Mouse (Mus musculus) lung, embryonic 16.5 days (tissue): ENCODE results near the gene Atpif1. TPM values are rescaled to one million over a fixed set of nuclear protein-coding genes. Genes with fewer than 3 reads are reported as not detected.

Experiments used
- ATAC-seq: fragments of 200-750 bp; cut with Nextera tagmentation; 2 replicates; pipeline ENCODE4 v1.8.0; 2017; ENCODE audit warnings: low read depth, mild to moderate bottlenecking, moderate library complexity
- H3K27ac ChIP-seq: fragments of 300-500 bp; sonication (generic); 2 replicates; pipeline ENCODE4 v1.5.1; 2014; ENCODE audit warnings: mild to moderate bottlenecking, control low read depth, low read length
- H3K27me3 ChIP-seq: fragments of 300-500 bp; sonication (generic); 2 replicates; pipeline ENCODE4 v1.6.1; 2014; ENCODE audit warnings: low read depth, low read length, mixed read lengths; ENCODE audit not compliant: control insufficient read depth, insufficient read depth
- H3K36me3 ChIP-seq: fragments of 300-500 bp; sonication (generic); 2 replicates; pipeline ENCODE4 v1.6.1; 2014; ENCODE audit warnings: low read length; ENCODE audit not compliant: control insufficient read depth, insufficient read depth
- H3K4me1 ChIP-seq: fragments of 300-500 bp; sonication (generic); replicated peaks from 2 replicates; pipeline ENCODE4 v1.6.1; 2014; ENCODE audit warnings: low read length, mixed read lengths; ENCODE audit not compliant: control insufficient read depth, insufficient read depth
- H3K4me2 ChIP-seq: fragments of 300-500 bp; sonication (generic); 2 replicates; pipeline ENCODE4 v1.6.1; 2014; ENCODE audit warnings: low read depth, low read length, control low read depth
- H3K4me3 ChIP-seq: fragments of 300-500 bp; sonication (generic); 2 replicates; pipeline ENCODE4 v1.5.1; 2014; ENCODE audit warnings: mild to moderate bottlenecking, low read length, control low read depth
- H3K9ac ChIP-seq: fragments of 300-500 bp; sonication (generic); 2 replicates; pipeline ENCODE4 v1.6.1; 2014; ENCODE audit warnings: low read length, control low read depth
- H3K9me3 ChIP-seq: fragments of 300-500 bp; sonication (generic); 2 replicates; pipeline ENCODE4 v1.6.1; 2016; ENCODE audit warnings: low read length; ENCODE audit not compliant: control insufficient read depth
- WGBS: fragments of 180-500 bp; shearing (Covaris S2); extraction: QIAGEN DNeasy Blood & Tissue Kit; methylation state at CpG from one replicate; pipeline ENCODE4 v1.1.7; 2014; 5-methylcytosine and 5-hydroxymethylcytosine counted together
- polyA plus RNA-seq: library from polyadenylated mRNA; unstranded; fragments of >200 nt; fragmentation: Nextera tagmentation; extraction: Ambion mirVana; gene quantifications from 2 replicates; pipeline ENCODE4 v1.2.1, GENCODE M21; 2015

Gene Atpif1
- polyA plus RNA-seq, 1 experiment from 2014 or later, result 986 TPM

DNA sequence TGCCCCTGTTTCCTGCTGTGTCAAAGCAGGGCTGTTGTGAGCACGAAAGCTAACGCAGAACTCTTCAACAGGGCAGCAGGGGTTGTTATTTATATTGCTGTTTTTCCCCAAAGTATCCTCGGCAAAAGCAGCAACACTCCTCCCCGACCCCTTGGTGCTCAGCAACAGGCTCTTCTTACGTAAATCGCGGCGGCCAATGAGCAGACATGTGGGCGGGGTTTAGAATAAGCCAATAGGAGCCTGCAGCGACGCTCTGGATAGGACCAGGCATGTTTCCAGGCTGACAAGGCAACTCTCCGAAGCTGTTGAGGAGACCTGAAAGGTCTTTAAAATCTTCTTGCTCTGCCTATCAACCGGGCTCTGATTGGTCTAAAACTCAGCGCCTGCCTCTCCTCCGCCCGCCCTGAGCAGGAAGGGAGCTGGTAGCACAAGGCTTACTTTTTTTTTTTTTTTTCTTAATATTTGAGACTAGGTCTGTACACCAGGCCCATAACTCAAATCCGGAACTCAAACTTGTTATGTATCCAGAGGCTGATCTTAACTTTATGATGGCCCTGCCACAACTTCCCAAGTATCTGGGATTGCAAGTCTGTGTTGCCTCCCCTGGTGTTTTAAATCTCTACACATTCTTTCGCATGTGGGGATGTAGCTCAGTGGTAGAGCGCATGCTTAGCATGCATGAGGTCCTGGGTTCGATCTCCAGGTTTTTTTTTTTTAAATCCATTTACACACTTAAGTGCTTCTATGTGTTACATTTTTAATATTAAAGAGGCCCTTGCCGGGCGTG, 17.9 kb downstream of the Atpif1 start:
- H3K4me1 ChIP-seq, result peaks cover 12% of the 10 kb centered on the region; the same call in 1 of the 2 replicates
- H3K4me3 ChIP-seq, result peak overlapping the region; percentile 53
- peak; percentile 97 for ATAC-seq
- H3K9ac ChIP-seq, result peak overlapping the region; percentile 46
- 17% methylated on average over 22 of the region's 22 CpGs for WGBS
- no peaks in the 10 kb centered on the region for H3K27me3 ChIP-seq
- H3K9me3 ChIP-seq, result no peaks in the 10 kb centered on the region
- peak overlapping the region; percentile 91 for H3K27ac ChIP-seq
- H3K4me2 ChIP-seq, result peak overlapping the region; percentile 79
- no peaks in the 10 kb centered on the region for H3K36me3 ChIP-seq

DNA sequence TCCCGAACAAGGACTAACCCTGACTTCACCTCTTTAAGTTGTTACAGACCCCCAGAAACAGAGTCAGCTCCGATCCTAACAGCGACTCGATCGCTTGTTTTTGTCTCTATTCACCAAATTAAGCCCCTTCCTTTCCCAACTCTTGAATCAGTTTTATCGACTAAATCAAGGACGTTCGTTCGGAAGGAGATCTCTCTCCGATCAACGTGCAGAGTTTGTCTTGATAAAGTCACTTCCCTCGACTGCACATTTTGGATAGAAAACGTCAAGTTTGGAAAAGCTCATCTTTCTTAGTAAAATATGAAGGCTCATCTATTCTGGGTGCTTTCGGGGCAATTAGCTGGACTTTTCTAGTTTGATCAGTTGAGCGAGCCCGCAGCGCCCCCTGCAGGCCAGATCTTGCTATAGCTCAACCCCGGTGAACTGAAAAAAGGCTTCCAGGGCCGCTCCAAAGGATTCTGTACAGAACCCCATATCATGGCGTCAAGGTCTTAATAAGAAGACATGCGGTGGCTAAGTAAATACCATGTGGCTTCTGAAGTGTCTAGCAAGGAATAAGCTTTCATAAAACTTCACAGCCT, 18.8 kb downstream of the Atpif1 start:
- Histone ChIP-seq H3K4me1 (peaks cover 12% of the 10 kb centered on the region; the same call in 1 of the 2 replicates), H3K4me3 (peak overlapping the region; percentile 53), H3K9ac (peak overlapping the region; percentile 56), H3K9me3 (no peaks in the 10 kb centered on the region), H3K27me3 (no peaks in the 10 kb centered on the region), H3K4me2 (peak overlapping the region; percentile 79), H3K36me3 (no peaks in the 10 kb centered on the region), H3K27ac (peak overlapping the region; percentile 91)
- ATAC-seq, result peak; percentile 27
- WGBS, result 2% methylated on average over 21 of the region's 21 CpGs

DNA sequence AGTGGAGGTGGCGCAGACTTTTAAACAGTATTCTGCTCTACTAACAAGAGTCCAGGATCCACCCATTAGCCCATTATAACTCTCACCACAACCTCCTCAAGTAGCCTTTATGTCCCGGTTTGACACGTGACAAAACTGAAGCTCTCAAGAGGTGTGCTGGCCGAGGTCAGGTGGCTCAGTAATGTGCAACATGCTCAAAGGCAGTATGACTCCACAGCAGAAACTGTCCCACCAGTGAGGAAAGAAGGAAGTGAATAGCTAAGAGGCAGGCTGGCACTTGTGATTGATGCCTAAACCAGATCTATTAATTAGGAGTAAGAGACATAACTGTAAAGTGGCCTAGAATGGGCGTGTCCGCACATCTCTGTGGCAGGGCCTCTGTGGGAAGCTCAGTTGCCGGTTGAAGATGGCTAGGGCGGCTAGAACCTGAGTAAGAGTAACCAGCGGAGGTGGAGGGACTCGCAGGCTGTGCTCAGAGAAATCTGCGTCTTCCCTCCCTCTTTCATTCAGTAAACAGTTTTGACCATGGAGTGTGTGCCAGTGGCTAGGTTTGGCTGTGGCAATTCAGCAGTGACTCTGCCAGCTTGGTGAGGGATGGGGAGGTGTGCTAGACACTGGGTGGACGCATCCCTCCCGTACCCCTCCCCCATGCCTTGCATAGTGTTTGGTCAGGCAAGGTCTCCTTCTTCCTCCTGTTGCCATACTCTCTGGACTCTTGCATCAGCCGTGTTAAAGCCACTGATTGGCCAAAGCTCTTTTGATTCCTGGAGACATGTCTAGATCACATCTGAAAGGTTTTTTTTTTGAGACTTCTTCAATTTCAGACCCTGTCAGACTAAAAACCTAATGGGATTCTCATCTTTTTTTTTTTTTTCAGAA, 19.8 kb downstream of the Atpif1 start:
- ATAC-seq, result no peak

DNA sequence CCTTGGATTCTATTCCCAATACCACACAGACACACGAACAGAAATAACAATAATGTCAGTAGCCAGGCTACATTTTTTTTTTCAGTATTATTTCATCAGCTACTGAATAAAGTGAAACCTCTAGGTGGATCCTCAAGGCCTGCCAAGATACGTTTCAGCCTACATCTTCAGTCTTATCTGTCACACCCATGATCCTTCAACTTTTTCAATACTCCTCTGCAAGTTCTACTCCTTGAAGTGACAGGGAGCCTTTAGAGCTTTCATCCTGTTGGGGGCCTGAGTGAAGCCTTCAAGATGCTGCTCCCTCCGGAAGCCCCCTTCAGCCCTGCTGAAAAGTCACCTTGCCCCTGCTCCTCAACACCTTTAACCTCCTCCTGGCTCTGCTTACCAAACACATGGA, 21.4 kb downstream of the Atpif1 start:
- WGBS, result 61% methylated on average over 3 of the region's 3 CpGs
- H3K27ac ChIP-seq, result no peak overlapping the region

More for the DNA sequence above, 19.8 kb downstream of the Atpif1 start:
- Histone ChIP-seq H3K4me2 (no peak overlapping the region), H3K36me3 (no peaks in the 10 kb centered on the region), H3K4me1 (peaks cover 17% of the 10 kb centered on the region), H3K27me3 (no peaks in the 10 kb centered on the region), H3K4me3 (no peak overlapping the region), H3K9me3 (no peaks in the 10 kb centered on the region), H3K9ac (no peak overlapping the region; the same call in 1 of the 2 replicates), H3K27ac (no peak overlapping the region)
- 30% methylated on average over 14 of the region's 14 CpGs for WGBS

DNA sequence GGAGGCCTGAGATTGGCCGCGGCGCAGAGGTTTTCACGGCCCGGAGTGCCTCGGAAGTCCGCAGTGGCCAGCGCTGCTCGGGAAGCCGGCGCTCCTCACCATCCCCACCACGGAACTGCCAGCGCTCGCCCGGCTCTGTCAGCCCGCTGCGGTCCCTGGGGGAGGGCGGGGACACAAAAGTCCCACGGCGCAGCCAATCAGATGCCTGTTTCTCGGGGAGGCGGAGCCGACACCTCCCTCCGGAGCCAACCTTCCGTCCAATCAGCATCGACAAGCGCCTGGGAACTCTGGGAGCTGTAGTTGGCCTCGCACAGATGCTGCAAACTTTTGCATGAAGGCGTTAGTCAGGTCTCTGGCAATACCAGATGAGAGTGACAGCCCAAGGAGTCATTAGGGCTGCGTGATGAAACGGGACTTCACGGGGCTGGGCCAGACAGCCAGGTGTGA, 23.1 kb downstream of the Atpif1 start, which contains the start of gene Sesn2:
TSS of gene Sesn2 (minus strand) at position 150 of the 447 bp plus-strand sequence.
- WGBS, result under 1% methylated on average over 32 of the region's 32 CpGs
- no peaks in the 10 kb centered on the region for H3K36me3 ChIP-seq
- peak; percentile 93 for ATAC-seq
- peak within 1 kb of the TSS; percentile 76 for H3K4me2 ChIP-seq
- no peaks in the 10 kb centered on the region for H3K9me3 ChIP-seq
- no peaks in the 10 kb centered on the region for H3K27me3 ChIP-seq
- peak within 1 kb of the TSS; percentile 79 for H3K27ac ChIP-seq
- peaks cover 27% of the 10 kb centered on the region for H3K4me1 ChIP-seq
- peak within 1 kb of the TSS; percentile 74 for H3K9ac ChIP-seq
- H3K4me3 ChIP-seq, result peak within 1 kb of the TSS; percentile 87

More for the DNA sequence above, 21.4 kb downstream of the Atpif1 start:
- no peak for ATAC-seq
- Histone ChIP-seq H3K4me2 (no peak overlapping the region), H3K4me1 (peaks cover 26% of the 10 kb centered on the region), H3K27me3 (no peaks in the 10 kb centered on the region), H3K9me3 (no peaks in the 10 kb centered on the region), H3K9ac (no peak overlapping the region), H3K4me3 (no peak overlapping the region), H3K36me3 (no peaks in the 10 kb centered on the region)

DNA sequence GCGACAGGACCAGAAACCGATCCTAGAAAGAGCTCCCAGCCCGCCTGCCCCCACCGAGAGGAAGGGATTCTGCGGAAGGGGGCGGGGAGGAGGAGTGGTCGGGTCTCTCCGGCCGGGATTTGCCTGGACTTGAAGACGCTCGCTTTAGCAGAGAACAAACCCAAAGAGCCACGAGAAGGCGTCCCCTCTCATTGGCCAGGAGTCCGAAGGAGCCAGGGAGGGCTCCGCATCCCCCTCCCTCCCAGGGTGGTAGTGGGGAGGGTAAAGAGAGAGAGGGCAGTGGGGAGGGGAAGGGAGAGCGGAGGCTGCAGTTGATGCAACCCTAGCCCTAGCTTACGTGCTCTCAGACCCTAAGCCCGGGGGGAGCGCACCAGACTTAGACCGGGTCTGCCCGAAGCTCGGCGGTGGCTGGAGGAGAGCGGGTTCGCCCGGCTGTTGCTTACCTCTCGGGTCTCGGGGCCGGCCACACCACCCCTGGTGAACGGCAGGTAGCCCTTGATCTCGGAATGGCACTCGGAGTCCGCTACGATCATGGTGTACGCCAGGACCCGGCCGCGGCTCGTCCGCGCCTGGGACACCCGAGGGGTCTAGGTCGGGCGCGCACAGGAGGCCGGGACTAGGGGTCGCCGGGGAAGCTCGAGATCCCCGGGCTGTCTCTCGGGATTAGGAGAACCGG, 23.7 kb downstream of the Atpif1 start:
- H3K4me1 ChIP-seq, result peaks cover 27% of the 10 kb centered on the region
- WGBS, result under 1% methylated on average over 52 of the region's 52 CpGs
- H3K9ac ChIP-seq, result peak overlapping the region; percentile 74
- no peaks in the 10 kb centered on the region for H3K27me3 ChIP-seq
- peak overlapping the region; percentile 87 for H3K4me3 ChIP-seq
- no peaks in the 10 kb centered on the region for H3K36me3 ChIP-seq
- H3K9me3 ChIP-seq, result no peaks in the 10 kb centered on the region
- peak overlapping the region; percentile 76 for H3K4me2 ChIP-seq
- peak overlapping the region; percentile 79 for H3K27ac ChIP-seq
- peak; percentile 81 for ATAC-seq

DNA sequence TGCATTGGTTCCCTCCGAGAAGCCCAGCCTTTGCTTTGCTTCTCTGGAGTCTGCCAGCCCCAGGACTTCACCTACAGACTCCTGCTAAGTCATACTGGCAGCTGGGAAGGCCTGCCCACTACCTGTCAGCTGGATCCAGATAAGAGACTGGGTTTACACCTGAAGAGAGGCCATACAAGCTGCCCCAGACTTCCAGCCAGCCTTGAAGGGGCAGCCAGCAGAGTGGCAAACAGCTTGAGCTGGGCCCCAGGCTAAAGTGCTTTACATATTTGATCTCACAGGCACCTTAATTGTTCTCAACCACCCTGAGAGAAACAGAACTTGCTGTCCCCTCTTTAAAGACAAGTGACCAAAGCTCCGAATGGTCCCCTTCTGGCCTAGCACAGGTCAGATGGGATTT, 26.2 kb downstream of the Atpif1 start:
- WGBS, result 34% methylated on average over 2 of the region's 2 CpGs
- peak overlapping the region; percentile 50 for H3K27ac ChIP-seq
- no peaks in the 10 kb centered on the region for H3K9me3 ChIP-seq
- ATAC-seq, result no peak
- no peaks in the 10 kb centered on the region for H3K36me3 ChIP-seq
- peak overlapping the region; percentile 45 for H3K9ac ChIP-seq
- H3K4me1 ChIP-seq, result peaks cover 15% of the 10 kb centered on the region
- no peak overlapping the region for H3K4me3 ChIP-seq
- no peaks in the 10 kb centered on the region for H3K27me3 ChIP-seq
- 0 out of 2 replicates have a peak overlapping the region, but pooled peaks have one; percentile 13 for H3K4me2 ChIP-seq

DNA sequence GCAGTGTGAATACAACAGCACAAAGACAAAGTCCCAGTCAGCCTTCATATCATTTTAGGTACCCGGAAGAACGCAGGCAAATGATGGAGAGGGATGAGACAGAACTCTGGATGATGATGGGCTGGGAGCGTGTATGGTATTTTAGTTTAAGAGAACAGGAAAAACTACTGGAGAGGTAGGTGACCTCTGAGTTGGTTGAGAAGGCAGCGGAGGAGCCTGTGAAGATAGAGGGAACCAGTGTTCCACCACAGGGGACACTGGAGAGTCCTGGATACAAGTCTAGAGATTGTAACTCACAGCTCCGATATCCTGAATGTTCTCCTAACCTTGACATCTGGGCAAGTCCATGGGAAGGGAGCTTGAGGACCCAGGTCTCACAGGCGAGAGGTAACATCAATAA, 27.2 kb downstream of the Atpif1 start:
- 86% methylated on average over 6 of the region's 6 CpGs for WGBS
- ATAC-seq, result no peak
- Histone ChIP-seq H3K27me3 (no peaks in the 10 kb centered on the region), H3K4me3 (no peak overlapping the region), H3K27ac (no peak overlapping the region), H3K36me3 (no peaks in the 10 kb centered on the region), H3K4me1 (peaks cover 15% of the 10 kb centered on the region), H3K4me2 (no peak overlapping the region), H3K9me3 (no peaks in the 10 kb centered on the region), H3K9ac (no peak overlapping the region)
